Mouse (Mus musculus): ENCODE data around the gene Slc22a18. TPM values are rescaled to one million over a fixed set of nuclear protein-coding genes. Genes with fewer than 3 reads are reported as not detected.

Gene Slc22a18
- total and polyA plus RNA-seq, 2 experiments from 2014 or later: 0.71 to 1.7 TPM

DNA sequence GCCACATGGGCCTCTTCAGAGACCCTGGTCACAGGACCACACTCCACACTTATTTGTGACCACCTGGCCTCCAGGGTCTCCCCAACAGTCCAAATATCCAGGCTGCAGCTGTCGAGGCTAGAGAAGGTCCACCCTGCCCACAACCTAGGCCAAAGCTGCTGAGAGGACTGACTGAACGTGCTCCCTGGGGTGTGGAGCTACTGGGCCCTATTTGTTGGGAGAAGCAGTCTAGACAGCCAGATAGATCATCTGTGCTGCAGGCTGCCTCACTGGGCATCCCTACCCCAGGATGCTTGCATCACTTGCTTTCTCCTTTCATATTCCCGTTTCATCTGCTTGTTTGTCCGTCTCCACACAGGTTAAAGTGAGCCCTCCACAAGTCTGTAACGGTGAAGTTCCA, 11.0 kb upstream of the Slc22a18 start:
- Histone ChIP-seq H3K4me2 (ENCODE audit: low read depth) (no peak overlapping the region), H3K9me3 (ENCODE audit: low read length) (no peaks in the 10 kb centered on the region), H3K4me3 (ENCODE audit: low read depth, low read length) (no peak overlapping the region), H3K9ac (no peak overlapping the region), H3K4me1 (ENCODE audit: insufficient read depth) (0 out of 2 replicates have a peak, but pooled peaks cover 3% of the 10 kb centered on the region), H3K27ac (ENCODE audit: low read depth, low read length) (no peak overlapping the region), H3K27me3 (ENCODE audit: insufficient read depth, low read length) (peaks cover 12% of the 10 kb centered on the region), H3K36me3 (ENCODE audit: insufficient read depth) (no peaks in the 10 kb centered on the region)
- ATAC-seq (no peak), DNase-seq (no peak)
- WGBS: 81% methylated on average over 5 of the region's 5 CpGs
- no peak for TF ChIP-seq CTCF (IDR thresholded peaks at IDR 0.05; ENCODE audit: low read depth)

DNA sequence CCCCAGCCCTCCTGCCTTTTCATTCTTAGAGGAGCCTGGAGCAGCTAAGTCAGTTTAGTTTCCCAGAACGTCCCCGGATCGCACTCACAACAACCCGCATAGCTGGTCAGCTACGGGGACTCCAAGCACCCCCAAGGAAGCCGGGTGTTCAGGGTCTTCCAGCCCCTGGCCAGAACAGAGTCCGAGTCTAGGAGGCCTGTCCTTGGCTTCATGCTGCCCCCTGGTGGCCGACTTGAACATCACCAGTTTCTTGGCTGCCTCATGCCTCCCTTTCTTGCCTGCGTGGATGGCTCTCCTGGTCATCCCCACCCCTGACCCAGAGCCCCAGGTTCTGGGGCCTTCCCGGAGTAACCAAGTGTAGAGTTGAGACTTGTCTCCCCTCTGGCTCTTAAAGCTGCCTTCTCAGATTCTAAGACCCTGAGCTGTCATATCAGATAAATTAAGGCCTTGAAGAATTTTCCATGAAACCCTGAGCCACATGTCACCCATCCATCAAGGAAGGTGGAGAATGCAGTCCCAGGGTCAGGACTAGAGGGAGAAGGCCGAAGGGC, 9.6 kb upstream of the Slc22a18 start:
- peaks cover 12% of the 10 kb centered on the region for H3K27me3 ChIP-seq (ENCODE audit: insufficient read depth, low read length)
- no peaks in the 10 kb centered on the region for H3K9me3 ChIP-seq (ENCODE audit: low read length)
- no peak for ATAC-seq
- TF ChIP-seq CTCF (IDR thresholded peaks at IDR 0.05; ENCODE audit: low read depth): peak; percentile 91
- no peak overlapping the region for H3K27ac ChIP-seq (ENCODE audit: low read depth, low read length)
- 30% methylated on average over 11 of the region's 11 CpGs for WGBS
- H3K4me1 ChIP-seq (ENCODE audit: insufficient read depth): 0 out of 2 replicates have a peak, but pooled peaks cover 3% of the 10 kb centered on the region
- no peak overlapping the region; the same call in 1 of the 2 replicates for H3K4me2 ChIP-seq (ENCODE audit: low read depth)
- H3K36me3 ChIP-seq (ENCODE audit: insufficient read depth): no peaks in the 10 kb centered on the region
- H3K9ac ChIP-seq: no peak overlapping the region
- peak; percentile 82 for DNase-seq
- H3K4me3 ChIP-seq (ENCODE audit: low read depth, low read length): no peak overlapping the region

DNA sequence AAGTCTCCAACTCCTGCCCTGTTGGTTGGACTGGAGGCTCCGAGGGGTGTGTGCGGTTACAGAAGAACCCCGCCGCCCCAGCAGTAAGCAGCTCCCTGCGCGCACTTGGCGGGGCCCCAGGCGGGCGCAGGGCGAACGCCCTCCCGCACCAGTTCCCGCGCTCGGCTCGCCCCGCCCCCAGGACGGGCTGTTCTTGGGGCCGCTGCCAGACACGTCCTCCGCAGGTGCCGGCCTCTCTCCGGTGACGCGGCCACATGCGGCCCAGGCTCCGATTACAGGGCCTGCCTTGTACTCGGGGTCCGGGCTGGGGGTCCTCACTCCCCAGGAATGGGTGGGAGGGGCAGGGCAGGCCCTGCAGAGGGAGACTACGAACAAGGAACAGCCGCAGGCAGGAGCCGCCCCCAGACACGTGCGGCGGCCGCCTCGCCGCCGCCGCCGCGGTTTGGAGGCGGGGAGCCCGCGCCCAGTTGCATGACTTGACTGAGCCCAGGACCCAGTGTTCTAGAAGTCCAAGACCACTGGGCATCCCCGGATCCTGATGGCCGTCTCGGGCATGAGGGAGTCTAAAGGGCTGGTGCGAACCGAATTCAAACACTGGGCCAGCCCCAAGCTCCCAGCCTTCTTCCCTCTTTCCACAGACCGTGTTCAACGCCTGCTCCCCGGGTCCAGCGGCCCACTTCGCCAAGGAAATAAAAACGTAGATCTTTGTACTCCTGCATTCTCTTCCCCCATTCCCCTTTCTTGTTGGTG, 8.6 kb upstream of the Slc22a18 start:
- peak; percentile 30 for DNase-seq

DNA sequence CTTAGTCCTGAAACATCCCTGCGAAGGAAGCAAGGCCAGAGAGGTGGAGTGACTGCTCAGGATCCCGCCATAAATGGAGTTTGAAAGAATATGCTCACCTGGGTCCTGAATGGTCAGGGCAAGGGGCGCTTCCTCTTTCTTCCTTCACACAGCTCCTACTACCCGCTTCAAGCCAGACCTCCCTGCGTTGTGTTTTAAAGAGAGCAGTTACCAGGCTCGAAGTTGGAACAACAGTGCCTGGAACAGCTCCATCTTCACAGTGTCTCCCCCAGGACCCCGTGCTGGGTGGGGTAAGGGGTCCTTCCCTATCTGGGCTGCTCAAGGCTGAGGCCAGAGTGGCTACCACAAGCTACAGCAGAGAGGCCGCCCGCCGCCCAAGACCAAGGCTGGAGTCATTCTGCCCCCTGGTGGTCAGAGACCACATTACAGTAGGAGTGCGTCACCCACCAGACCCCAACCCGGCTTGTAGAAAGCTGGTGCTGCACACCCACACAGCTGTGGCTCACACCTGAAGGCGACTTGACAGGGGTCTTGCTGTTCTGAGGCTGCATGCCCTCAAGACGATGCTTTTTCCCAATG, 7.3 kb upstream of the Slc22a18 start:
- peak; percentile 87 for DNase-seq

More for the DNA sequence above, 8.6 kb upstream of the Slc22a18 start:
- WGBS: 34% methylated on average over 53 of the region's 56 CpGs
- no peak for TF ChIP-seq CTCF (IDR thresholded peaks at IDR 0.05; ENCODE audit: low read depth)
- H3K36me3 ChIP-seq (ENCODE audit: insufficient read depth): no peaks in the 10 kb centered on the region
- H3K9me3 ChIP-seq (ENCODE audit: low read length): no peaks in the 10 kb centered on the region
- 0 out of 2 replicates have a peak, but pooled peaks cover 3% of the 10 kb centered on the region for H3K4me1 ChIP-seq (ENCODE audit: insufficient read depth)
- peak overlapping the region; percentile 6; the same call in 1 of the 2 replicates for H3K9ac ChIP-seq
- no peak for ATAC-seq
- peaks cover 12% of the 10 kb centered on the region for H3K27me3 ChIP-seq (ENCODE audit: insufficient read depth, low read length)
- peak overlapping the region; percentile 24 for H3K4me3 ChIP-seq (ENCODE audit: low read depth, low read length)
- H3K27ac ChIP-seq (ENCODE audit: low read depth, low read length): no peak overlapping the region
- peak overlapping the region; percentile 60 for H3K4me2 ChIP-seq (ENCODE audit: low read depth)

DNA sequence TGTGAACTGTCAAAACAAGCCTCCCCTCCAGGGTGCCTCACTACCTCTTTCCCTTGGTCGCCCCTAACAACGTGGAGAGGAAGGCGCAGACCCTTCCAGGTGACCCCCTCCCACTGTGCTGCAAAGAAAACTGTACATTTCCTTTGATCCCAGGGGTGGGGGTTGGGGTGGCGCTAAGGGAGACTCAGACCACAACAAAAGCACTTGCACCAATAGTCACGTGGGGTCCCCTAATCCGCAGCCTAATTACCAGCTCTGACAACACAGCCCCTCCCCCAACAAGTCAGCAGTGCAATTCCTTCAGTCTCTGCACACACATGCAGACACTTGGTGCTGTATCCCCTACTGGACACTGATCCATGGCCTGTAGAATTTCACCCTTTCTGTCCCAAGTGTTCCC, 5.8 kb upstream of the Slc22a18 start:
- Histone ChIP-seq H3K27ac (ENCODE audit: low read depth, low read length) (no peak overlapping the region), H3K4me2 (ENCODE audit: low read depth) (no peak overlapping the region), H3K9me3 (ENCODE audit: low read length) (no peaks in the 10 kb centered on the region), H3K9ac (no peak overlapping the region), H3K27me3 (ENCODE audit: insufficient read depth, low read length) (peaks cover 12% of the 10 kb centered on the region), H3K4me3 (ENCODE audit: low read depth, low read length) (no peak overlapping the region), H3K4me1 (ENCODE audit: insufficient read depth) (0 out of 2 replicates have a peak, but pooled peaks cover 3% of the 10 kb centered on the region), H3K36me3 (ENCODE audit: insufficient read depth) (no peaks in the 10 kb centered on the region)
- DNase-seq (no peak), ATAC-seq (no peak)
- no peak for TF ChIP-seq CTCF (IDR thresholded peaks at IDR 0.05; ENCODE audit: low read depth)
- 4% methylated on average over 6 of the region's 6 CpGs for WGBS

More for the DNA sequence above, 7.3 kb upstream of the Slc22a18 start:
- Histone ChIP-seq H3K4me2 (ENCODE audit: low read depth) (no peak overlapping the region), H3K4me3 (ENCODE audit: low read depth, low read length) (no peak overlapping the region), H3K27me3 (ENCODE audit: insufficient read depth, low read length) (peaks cover 12% of the 10 kb centered on the region), H3K9me3 (ENCODE audit: low read length) (no peaks in the 10 kb centered on the region), H3K36me3 (ENCODE audit: insufficient read depth) (no peaks in the 10 kb centered on the region), H3K4me1 (ENCODE audit: insufficient read depth) (0 out of 2 replicates have a peak, but pooled peaks cover 3% of the 10 kb centered on the region), H3K9ac (no peak overlapping the region), H3K27ac (ENCODE audit: low read depth, low read length) (no peak overlapping the region)
- peak; percentile 62 for ATAC-seq
- 32% methylated on average over 14 of the region's 14 CpGs for WGBS
- TF ChIP-seq CTCF (IDR thresholded peaks at IDR 0.05; ENCODE audit: low read depth): peak; percentile 97

DNA sequence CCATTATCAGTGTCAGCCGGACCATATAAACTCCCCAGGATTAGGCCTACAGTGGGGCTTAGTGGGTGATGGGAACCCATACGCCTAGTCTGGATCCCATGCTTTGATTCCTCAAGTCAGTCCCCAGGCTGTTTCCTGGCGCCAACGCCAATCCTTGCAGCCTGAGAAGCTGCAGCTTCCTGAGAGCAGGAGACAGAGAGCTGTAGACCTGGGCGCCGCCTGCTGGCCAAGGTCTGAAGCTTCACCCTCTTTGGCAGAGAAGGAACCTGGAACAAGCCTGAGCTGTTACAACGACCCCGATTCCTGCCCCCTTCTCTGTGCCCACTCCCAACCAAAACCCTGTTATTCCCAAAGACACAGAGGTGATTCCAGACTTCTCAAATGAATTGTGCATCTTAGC, 3.6 kb upstream of the Slc22a18 start:
- TF ChIP-seq CTCF (IDR thresholded peaks at IDR 0.05; ENCODE audit: low read depth): peak; percentile 94
- 12% methylated on average over 8 of the region's 8 CpGs for WGBS
- no peaks in the 10 kb centered on the region for H3K9me3 ChIP-seq (ENCODE audit: low read length)

DNA sequence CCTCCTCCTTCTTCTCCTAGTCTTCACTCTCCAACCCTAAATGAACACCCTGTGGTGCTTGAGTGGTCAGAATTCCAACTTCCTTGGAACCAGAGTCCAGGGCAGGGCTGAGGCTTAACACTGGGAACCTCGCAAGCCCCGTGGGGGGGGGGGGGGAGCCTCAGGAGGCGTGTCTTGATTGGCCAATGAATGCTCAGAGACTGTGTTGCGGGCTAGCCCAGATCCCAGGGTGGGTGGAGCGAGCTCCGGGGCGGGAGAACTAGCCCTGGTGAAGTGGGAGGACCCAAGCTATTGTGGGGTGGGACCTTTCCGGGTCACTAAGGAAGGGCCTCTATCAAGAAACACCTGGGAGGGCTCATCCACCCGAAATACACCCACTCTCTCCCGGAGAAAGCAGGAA, 1.3 kb downstream of the Slc22a18 start:
- H3K27me3 ChIP-seq (ENCODE audit: insufficient read depth, low read length): no peaks in the 10 kb centered on the region
- no peaks in the 10 kb centered on the region for H3K4me1 ChIP-seq (ENCODE audit: insufficient read depth)
- ATAC-seq: no peak
- H3K9me3 ChIP-seq (ENCODE audit: low read length): no peaks in the 10 kb centered on the region
- 30% methylated on average over 10 of the region's 10 CpGs for WGBS
- no peak overlapping the region for H3K27ac ChIP-seq (ENCODE audit: low read depth, low read length)
- no peak overlapping the region for H3K4me2 ChIP-seq (ENCODE audit: low read depth)
- H3K9ac ChIP-seq: no peak overlapping the region
- H3K36me3 ChIP-seq (ENCODE audit: insufficient read depth): no peaks in the 10 kb centered on the region
- H3K4me3 ChIP-seq (ENCODE audit: low read depth, low read length): no peak overlapping the region
- no peak for TF ChIP-seq CTCF (IDR thresholded peaks at IDR 0.05; ENCODE audit: low read depth)
- DNase-seq: no peak

More for the DNA sequence above, 3.6 kb upstream of the Slc22a18 start:
- H3K4me3 ChIP-seq (ENCODE audit: low read depth, low read length): no peak overlapping the region
- no peak overlapping the region for H3K9ac ChIP-seq
- H3K27me3 ChIP-seq (ENCODE audit: insufficient read depth, low read length): no peaks in the 10 kb centered on the region
- H3K27ac ChIP-seq (ENCODE audit: low read depth, low read length): no peak overlapping the region
- DNase-seq (peak; percentile 87), ATAC-seq (peak; percentile 80)
- H3K36me3 ChIP-seq (ENCODE audit: insufficient read depth): no peaks in the 10 kb centered on the region
- H3K4me2 ChIP-seq (ENCODE audit: low read depth): no peak overlapping the region
- no peaks in the 10 kb centered on the region for H3K4me1 ChIP-seq (ENCODE audit: insufficient read depth)
